Mouse (Mus musculus) skeletal muscle tissue, adult 2 months (tissue): ENCODE results near the gene Stk10.
"Not testable (repeated sequence)": the region's sequence is repeated elsewhere in the genome, so short reads cannot be mapped to it uniquely, and the experiment has no call there.

Experiments
- DNase-seq: peaks from one replicate; pipeline ENCODE4 v3.0.0-alpha.2; 2012; ENCODE audit warnings: low read depth, low spot score

Stk10 gene

GRCm38 (mm10) chr11:32532765-32533481, at the start of gene Stk10:
Gene Stk10, plus strand, starts transcription at chr11:32533305.
- DNase-seq = peak; percentile 83

DNA sequence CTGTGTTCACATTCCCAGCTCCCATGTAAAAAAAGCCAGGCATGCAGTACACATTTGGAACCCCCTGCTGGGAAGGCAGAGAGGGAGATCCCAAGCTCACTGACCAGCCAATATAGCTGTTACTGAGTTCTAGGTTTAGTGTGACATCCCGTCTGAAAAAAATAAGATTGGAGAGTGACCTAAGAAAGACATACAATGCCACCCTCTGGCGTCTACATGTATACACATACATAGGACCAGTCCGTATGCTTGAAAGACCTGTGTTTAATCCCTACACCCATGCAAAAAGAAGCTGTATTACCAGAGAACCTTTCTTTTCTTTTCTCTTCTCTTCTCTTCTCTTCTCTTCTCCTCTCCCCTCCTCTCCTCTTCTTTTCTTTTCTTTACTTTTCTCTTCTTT, 47.8 kb upstream of the Stk10 start:
- DNase-seq = no peak

DNA sequence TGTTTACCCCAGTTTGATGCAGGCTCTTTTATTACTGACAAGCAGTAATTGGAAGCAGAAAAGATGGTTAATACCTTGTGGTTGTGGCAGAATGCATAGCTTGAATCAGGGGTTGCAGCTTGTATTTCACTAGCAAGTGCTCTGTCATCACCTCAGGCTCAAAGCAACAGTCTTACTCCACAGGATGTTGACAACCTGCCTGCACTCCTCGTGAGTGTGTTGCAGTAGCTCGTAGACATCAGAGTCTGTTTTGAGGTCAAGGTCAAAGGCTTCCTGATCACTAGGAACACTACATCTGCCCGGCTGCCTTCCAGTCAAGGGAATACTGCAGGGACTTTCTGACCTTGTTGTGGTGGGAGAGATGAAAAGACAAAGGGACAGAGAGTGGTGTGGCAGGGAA, 46.5 kb upstream of the Stk10 start:
- DNase-seq = no peak

DNA sequence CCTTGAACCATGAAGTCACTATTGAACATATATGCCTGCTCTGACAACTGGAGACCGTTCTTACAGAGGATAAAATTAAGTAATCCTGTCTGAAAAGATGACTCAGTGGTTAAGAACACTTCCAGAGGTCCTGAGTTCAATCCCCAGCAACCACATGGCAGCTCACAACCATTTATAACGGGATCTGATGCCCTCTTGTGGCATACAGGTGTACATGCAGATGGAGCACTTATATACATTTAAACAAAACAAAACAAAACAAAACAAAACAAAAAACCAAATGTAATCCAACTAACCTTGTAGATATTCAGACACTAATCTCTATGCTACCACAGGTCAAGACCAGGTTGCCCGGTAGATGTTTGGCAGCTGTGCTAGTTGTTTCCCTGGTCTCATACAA, 45.6 kb upstream of the Stk10 start:
- no peak for DNase-seq

- DNase-seq = no peak
These were observed 44.8 kb upstream of the Stk10 start for GRCm38 (mm10) chr11:32488344-32488743.

DNA sequence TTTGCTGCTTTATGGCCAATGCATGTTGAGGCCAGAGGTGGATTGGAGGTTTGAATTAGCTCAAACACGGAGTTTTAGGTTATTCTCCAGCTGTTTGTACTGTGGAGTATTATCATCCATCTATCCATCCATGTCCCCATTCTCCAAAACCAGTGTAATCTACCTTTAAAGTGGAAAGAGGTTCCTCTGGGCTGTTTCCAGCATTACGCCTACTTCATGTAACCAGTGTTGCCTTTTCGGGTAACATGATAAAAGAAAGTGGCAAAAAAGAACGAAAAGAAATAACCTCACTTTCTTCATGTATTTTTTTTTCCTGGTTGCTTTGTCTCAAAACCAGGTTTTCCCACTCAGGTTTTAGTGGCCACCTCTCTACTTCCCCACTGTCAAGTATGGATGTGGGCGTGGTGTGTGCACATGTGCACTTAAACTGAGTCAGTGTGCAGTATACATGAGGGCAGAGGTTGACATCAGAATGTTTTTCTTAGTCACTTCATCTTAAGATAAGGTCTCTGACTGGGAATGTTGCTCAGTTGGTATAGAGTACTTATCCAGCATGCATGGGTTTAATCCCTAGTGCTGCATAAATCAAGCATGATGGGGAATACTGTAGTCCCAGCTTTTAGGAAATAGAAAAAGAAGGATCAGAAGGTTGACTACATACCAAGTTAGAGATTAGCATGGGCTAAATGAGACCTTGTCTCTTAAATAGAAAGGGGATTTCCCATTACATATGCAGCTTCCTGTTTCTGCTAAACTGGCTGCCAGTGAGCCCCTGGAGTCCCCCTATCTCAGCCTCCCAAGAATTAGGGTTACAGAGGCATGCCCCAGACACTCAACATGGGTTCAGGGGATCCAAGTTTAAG, 44.1 kb upstream of the Stk10 start:
- DNase-seq = no peak

GRCm38 (mm10) chr11:32491079-32491478, 42.0 kb upstream of the Stk10 start:
- DNase-seq = no peak

GRCm38 (mm10) chr11:32493312-32493711, 39.8 kb upstream of the Stk10 start:
- peak; percentile 38 for DNase-seq

GRCm38 (mm10) chr11:32495283-32495682, 37.8 kb upstream of the Stk10 start:
- DNase-seq = no peak

DNA sequence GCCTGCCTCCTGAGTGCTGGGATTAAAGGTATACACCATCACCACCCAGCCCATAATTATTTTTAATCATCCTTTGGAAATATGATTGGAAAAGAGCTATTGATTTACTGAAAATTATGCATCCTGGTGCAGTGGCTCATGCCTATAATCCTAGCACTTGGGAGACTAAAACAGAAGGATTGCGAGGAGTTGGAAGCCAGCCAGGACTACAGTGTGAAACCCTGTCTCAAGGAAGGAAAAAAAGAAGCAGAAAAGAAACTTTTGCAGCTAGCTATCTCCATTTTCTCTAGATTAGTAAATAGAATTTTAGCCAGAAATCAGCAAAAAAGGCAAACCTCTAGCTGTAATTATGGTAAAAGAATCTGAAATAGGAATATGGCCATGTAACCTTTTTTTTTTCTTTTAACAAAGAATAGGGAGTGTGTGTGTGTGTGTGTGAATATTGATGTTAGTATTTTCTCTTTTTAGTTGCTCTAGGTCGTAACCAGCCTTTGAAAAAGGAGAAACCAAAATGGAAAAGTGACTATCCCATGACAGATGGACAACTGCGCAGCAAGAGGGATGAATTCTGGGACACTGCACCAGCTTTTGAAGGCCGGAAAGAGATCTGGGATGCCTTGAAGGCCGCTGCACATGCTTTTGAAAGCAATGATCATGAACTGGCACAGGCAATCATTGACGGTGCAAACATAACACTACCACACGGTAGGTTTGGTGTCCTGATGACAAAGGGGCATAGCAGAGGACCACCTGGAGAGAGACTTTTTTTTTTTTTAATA, 34.2 kb upstream of the Stk10 start:
- no peak for DNase-seq

GRCm38 (mm10) chr11:32499931-32500330, 33.2 kb upstream of the Stk10 start:
- DNase-seq = no peak

- no peak for DNase-seq
These were observed 29.4 kb upstream of the Stk10 start for GRCm38 (mm10) chr11:32503711-32504110.

GRCm38 (mm10) chr11:32505091-32505739, 27.9 kb upstream of the Stk10 start:
- DNase-seq = no peak

GRCm38 (mm10) chr11:32510930-32511329, 22.2 kb upstream of the Stk10 start:
- DNase-seq = no peak

- not testable (repeated sequence) for DNase-seq
These were observed 18.3 kb upstream of the Stk10 start for GRCm38 (mm10) chr11:32514853-32515252.

DNA sequence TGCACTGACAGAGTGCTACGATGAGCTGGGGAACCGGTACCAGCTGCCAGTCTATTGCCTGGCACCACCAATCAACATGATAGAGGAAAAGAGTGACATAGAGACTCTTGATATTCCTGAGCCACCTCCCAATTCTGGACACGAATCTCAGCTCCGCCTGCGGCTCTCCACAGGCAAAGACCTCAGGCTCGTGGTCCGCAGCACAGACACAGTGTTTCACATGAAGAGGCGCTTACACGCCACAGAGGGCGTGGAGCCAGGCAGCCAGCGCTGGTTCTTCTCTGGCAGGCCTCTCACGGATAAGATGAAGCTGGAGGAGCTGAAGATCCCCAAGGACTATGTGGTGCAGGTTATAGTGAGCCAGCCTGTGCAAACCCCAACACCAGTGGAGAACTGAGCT, 17.0 kb upstream of the Stk10 start:
- no peak for DNase-seq

- DNase-seq = no peak
These were observed 16.0 kb upstream of the Stk10 start for GRCm38 (mm10) chr11:32516916-32517712.

DNA sequence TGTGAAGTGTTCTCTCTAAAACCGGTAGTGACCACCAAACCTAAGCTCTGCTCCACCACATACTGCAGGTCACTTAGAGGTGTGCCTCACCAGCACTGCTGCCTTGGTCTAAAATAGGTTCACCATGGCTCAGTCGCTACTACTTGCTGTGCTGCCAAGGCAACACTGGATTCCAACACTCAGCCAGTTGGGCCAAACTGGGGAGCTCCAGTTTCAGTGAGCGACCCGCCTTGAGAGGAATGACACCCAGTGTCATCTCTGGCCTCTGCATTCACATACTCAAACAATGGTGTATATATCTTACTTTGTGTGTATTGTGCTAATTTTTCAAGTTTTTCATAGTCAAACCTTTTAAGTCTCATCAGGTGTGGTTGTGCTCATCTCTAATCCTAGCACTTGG, 14.3 kb upstream of the Stk10 start:
- DNase-seq = peak; percentile 76

- no peak for DNase-seq
These were observed 13.8 kb upstream of the Stk10 start for GRCm38 (mm10) chr11:32519354-32519753.

- DNase-seq = peak; percentile 65
These were observed 11.9 kb upstream of the Stk10 start for GRCm38 (mm10) chr11:32521246-32521645.
